Mouse (Mus musculus) forelimb bud, embryonic 11.5 days (tissue): ENCODE data around the gene Rgs6.

Experiments used
- DNase-seq: peaks from one replicate; pipeline ENCODE4 v3.0.0-alpha.2; 2012; ENCODE audit warnings: low read depth, low spot score

The Rgs6 gene

DNA sequence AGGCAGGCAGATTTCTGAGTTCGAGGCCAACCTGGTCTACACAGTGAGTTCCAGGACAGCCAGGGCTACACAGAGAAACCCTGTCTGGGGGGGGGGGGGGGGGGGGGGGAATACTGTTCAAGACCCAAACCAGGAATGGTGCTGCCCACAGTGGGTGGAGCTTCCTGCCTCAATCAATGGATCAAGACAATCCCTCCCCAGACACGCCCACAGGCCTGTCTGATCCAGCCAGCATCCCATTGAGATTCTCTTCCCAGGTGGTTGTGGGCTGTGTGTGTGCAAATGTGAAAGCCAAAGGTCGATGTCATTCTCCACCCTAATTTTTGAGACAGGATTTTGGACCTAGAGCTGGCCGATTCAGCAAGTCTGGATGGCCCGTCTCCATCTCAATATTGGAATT, 496.5 kb downstream of the Rgs6 start:
- no peak for DNase-seq

GRCm38 (mm10) chr12:83087010-83087409, 498.9 kb downstream of the Rgs6 start:
- DNase-seq, result no peak

- DNase-seq, result no peak
These were observed 499.5 kb downstream of the Rgs6 start for GRCm38 (mm10) chr12:83087555-83087954.

GRCm38 (mm10) chr12:83092001-83092400, 503.9 kb downstream of the Rgs6 start:
- no peak for DNase-seq

DNA sequence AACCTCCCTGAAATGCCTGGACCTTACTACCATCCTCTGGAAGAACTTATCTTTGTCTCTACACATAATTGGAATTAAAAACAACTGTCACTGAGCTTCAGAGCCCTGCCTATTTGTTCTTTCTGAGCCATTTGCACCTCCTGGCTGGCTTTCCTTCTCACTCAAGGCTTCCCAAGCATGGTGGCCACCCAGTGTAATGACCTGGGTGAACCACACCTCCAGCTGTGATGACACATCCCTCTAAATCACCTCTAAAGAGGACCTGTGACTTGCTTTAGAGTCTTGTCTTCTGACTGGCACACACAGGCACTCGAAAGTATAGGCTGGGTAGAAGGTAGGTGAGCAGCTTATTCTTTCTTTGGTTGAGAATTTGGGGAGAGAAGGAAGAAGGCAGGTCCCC, 509.7 kb downstream of the Rgs6 start:
- no peak for DNase-seq

- no peak for DNase-seq
These were observed 510.7 kb downstream of the Rgs6 start for GRCm38 (mm10) chr12:83098646-83099371.

- no peak for DNase-seq
These were observed 511.8 kb downstream of the Rgs6 start for GRCm38 (mm10) chr12:83099920-83100319.

GRCm38 (mm10) chr12:83100413-83100812, 512.3 kb downstream of the Rgs6 start:
- no peak for DNase-seq

GRCm38 (mm10) chr12:83100848-83101247, 512.8 kb downstream of the Rgs6 start:
- no peak for DNase-seq

GRCm38 (mm10) chr12:83105514-83106119, 517.5 kb downstream of the Rgs6 start:
- DNase-seq, result peak; percentile 14

GRCm38 (mm10) chr12:83106120-83106517, 518.0 kb downstream of the Rgs6 start:
- DNase-seq, result no peak

- DNase-seq, result no peak
These were observed 521.4 kb downstream of the Rgs6 start for GRCm38 (mm10) chr12:83109486-83109885.

GRCm38 (mm10) chr12:83109891-83110630, 522.0 kb downstream of the Rgs6 start:
- no peak for DNase-seq

DNA sequence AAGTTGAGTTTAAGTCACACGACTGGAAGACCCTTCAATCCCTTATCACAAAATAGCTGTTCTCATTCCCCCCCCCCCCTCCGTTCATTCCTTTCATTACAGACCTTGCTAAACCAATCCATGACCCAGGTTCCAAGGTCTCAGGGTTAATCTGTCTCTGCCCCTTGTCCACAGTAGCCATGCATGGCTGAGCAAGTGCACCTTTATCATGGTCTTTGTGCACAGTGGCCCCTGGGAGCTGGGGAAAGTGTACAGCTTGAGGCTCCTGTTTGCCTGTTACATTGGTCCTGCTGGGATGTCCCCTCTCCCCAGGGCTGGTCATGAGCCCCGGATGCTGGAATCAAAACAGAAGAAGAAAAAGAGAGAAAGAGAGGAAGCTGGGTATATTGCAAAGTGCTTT, 522.6 kb downstream of the Rgs6 start:
- no peak for DNase-seq

GRCm38 (mm10) chr12:83112283-83112682, 524.2 kb downstream of the Rgs6 start:
- DNase-seq, result no peak

- no peak for DNase-seq
These were observed 525.0 kb downstream of the Rgs6 start for GRCm38 (mm10) chr12:83112901-83113628.

DNA sequence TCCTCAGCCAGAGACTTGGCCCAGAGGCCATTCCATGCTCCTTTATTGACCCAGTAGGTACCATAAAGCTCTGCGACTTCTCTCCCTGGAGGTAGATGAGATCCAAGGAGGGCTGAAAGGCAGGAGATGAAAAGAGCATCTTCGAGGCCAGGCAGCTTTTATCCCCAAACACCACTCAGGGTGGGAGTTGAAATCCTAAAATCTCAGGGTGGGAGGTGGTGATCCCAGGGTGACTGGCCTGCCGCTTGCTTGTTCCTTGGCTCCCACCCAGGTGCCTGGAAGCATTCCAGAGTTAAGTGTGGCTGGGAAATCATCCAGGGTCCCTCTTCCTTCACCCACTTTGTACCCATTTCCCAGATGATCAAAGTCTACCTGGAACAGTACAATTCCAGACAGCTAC, 525.9 kb downstream of the Rgs6 start:
- DNase-seq, result no peak

DNA sequence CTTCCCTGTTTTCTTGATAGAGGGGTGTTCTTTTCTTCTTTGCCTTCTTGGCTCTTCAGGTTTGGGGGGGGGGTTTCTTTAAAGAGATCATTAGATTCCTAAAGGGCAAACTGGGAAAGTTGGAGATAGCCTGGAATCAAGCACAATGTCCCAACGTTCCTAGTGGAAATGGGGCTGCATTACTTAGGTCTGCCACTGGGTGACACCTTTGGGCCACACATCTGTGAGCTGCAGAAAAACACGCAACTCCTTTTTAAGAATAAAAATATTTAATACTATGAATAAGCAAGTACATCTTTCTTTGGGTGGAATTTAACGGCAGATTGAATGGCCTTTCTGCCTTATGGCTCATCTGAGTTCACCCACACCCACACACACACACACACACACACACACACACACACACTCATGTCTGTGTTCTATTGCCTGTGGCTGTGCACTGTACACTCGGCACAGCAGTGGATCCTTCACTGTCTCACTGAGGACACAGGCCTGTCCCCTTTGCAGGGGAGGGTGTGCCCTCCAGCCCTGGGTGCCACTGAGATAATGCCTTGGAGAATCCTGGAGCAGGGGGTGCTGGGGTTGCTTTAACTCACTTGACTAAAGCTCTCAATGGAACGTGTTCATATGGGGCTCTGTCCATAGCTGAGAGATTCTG, 526.4 kb downstream of the Rgs6 start:
- DNase-seq, result peak; percentile 47

GRCm38 (mm10) chr12:83124111-83124510, 536.0 kb downstream of the Rgs6 start:
- DNase-seq, result no peak

DNA sequence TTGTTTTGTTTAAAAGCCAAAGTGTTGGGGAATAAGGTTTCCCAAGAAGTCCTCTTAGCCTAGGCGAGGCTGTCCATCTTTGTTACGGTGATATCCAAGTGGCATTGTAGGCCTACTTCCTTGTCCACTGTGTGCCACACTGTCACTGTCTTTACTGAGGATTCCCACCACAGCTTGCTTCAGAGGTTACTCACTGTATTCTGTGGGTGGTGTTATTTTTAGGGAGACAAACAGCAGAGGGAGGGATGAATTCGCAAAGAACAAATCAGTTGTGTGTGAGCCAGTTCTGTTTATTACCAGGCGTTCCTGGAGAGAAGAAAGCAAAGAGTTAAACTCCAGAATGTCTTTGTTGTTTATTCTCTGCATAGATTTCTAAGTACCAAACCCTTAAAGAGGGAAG, 537.2 kb downstream of the Rgs6 start:
- no peak for DNase-seq

GRCm38 (mm10) chr12:83126923-83127322, 538.8 kb downstream of the Rgs6 start:
- no peak for DNase-seq

DNA sequence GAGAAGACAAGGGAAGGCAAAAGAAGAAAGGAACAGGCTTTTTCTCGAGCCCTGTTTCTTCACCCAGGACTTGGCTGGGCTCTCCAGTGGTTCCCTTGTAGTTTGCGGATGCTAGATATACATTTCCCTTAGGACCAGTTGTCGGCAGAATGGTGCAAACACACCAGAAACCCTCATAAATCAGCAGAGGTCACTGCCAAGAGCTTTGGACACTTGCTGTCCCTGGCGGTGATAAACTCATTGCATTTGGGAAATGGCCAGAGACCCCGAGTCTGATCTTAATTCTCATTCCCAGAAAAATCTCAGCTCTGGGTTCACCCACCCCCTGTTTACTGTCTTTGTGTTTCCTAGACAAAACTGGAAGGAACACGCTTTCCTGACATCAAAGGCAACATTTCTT, 539.9 kb downstream of the Rgs6 start:
- no peak for DNase-seq
